Mouse (Mus musculus) adrenal gland, postnatal 36 days (tissue): ENCODE data around the gene 4833427G06Rik. TPM values are rescaled to one million over a fixed set of nuclear protein-coding genes. Genes with fewer than 3 reads are reported as not detected.

ENCODE experiments used
- DNase-seq, 2 experiments: peaks; one replicate each; pipeline ENCODE4 v3.0.0; 2021; ENCODE audit warnings: mixed read lengths in 1 of 2
- microRNA-seq: library from miRNA; unstranded; fragments of <30 nt; microRNA quantifications from one replicate; pipeline ENCODE4 v1.2.0, GENCODE M21; 2021
- total RNA-seq, 2 experiments: library from RNA; stranded (reverse); gene quantifications; 2 replicates each; pipeline ENCODE4 v1.2.3; 2021

Gene 4833427G06Rik
- total RNA-seq, 2 experiments from 2014 or later, result 0.49 TPM; not detected in 1

DNA sequence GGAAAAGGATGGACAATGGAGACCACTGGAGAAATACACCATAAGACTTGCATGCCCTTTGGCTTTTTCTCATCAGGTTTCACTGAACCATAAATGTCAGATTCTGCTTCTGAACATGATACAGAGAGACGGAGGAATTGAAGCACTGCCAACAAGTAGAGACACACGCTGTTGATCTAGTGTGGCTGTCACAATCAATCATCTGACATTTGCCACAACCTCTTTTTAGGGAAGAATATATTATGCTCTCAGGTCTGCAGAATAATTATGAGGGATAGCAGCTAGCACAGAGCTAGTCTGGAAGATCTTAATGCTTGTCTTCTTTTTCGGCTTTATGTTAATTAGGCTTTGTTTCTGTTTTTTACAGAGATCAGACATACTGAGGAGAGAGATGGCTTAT is 33.7 kb downstream of the 4833427G06Rik start:
- peak in 1 of 2 experiments; percentile 25 for DNase-seq

DNA sequence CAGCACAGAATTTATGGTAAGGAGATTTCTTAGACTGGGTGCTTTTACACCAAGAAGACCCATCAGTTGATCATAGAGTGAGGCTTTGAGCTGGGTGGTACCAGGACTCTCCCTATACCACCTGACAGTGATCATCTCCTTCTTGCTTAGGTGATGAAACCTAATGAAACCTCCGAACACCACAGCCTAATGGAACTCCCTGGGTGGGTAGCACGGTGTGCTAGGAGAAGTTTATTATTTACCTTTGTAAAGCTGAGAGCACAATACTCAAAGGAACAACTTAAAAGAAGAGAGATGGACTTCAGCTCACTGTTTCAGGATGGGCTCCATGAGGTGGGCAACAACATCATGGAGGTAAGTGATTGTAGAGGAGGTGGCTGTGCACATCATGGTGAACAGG is 41.3 kb downstream of the 4833427G06Rik start, which contains the start of gene Btg4:
TSS of gene Btg4 (plus strand) at position 301 of the 400 bp plus-strand sequence.
- no peak for DNase-seq

DNA sequence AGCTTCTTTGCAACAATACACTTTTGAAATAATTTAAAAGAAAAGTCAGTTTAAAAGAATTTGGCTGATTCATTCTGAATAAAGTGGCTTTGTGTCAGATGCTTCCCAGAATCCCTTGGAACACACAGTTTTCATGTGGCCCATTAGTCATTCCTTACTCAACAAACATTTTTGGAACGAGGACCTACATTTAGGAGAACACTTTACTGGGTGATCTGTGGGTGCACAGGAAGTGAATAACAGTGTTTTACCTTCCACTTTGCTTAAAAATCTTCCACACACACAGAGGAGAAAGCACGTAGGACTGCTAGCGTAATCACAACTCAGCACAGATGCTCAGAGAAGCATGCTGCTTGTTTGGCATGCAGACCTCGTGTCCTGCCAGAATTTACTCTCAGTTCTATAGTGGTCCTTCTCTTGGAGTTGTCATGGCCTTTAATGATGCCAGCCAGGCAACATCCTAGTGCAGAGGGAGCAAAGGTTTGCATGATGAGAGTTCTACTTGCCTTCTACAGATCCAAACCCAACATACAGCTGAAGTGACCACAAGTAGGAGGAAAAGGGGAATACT is 42.8 kb downstream of the 4833427G06Rik start:
- DNase-seq, result no peak

DNA sequence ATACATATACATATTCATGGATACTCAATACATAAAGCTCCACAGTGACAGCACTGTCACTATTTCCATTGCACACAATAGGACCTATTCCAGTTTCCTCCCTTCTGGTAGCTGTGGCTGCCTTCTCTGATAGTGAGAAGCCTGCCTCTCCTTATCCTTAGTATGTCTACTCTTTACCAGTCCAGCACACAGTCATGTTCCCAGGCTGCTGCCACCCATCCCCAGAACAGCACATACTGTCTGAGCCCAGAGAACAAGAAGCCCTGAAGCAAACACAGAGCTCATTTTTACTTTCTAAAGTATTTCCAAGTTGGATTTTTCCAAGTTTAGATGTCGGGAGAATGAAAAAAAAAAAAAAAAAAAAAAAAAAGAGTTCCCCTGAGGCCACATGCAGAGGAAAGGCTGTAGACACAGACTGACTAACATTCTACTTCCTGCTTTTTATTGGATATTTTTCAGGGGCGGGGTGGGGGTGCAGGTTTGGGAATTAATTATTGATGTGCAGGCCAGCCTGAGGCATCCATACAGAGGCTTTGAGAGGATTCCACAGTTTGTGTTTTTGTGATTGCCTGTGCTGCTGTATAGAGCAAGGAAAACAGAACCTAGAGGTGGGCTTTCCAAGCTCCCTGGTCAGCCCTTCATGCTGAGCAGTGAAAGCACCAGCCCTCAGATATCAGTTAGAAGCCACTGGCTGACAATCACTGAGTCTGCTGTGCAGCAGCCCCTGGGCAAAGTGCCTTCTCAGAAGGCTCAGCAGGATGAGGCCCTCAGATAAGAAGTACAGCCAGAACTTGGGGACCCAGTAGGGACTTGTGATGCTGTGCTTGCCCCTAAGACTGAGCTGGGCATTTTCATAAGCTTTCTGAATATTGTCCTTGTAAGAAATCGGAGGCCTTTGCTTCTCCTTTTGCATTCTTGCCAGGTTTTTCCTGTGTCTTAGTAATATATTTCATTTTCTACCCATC is 45.2 kb downstream of the 4833427G06Rik start:
- no peak for DNase-seq

DNA sequence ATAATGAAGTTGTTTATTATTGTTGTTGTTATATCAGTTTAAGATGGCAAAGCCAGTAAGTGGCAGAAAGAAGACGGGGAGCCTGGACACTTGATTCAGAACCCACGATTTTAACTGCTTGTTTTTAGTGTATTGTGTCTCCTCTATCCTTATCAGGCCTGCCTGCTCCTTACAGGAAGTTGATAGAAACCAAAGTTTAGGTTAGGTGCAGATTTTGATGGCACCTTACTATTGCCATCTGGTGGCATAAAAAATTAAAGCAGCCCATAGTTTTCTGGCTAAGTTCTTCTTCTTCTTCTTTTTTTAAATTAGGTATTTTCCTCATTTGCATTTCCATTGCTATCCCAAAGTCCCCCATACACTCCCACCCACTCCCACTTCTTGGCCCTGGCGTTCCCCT is 49.7 kb downstream of the 4833427G06Rik start:
- no peak for DNase-seq

DNA sequence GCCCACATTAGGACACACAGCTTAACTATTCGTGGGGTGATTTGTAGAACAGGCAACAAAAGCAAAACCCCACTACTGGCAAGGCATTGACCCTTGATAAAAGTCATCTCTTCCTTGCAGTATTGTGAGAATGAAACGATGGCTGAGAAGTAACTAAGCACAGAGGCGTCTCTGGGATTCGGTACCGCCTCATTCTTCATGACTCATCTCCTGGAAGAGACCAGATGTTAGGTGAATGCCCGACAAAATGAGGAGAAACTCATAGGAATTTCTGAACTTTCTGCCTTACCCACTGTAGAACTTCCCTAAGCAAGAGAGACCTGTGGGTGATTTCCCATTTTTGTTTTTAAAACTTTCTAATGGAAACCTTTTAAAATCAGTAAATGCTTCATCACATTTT is 59.7 kb downstream of the 4833427G06Rik start:
- DNase-seq, result no peak

DNA sequence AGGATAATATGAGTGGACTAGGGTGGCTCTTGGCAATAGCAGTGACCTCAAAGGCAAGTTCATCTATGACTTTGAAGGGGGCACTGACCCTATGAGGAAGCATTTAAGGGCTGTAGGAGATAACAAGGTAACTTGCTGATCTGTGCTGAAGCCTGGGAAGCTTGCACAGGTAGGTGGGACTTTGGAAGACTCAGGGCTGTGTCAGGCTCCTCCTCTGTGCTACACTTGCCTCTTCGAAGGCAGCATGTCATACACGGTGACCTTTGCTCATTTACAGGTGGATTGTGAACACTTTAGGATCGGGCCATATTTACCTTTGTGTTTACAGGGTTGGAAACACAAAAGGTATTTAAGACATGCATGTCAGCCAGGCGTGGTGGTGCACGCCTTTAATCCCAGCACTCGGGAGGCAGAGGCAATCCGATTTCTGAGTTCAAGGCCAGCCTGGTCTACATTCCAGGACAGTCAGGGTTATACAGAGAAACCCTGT is 60.3 kb downstream of the 4833427G06Rik start:
- DNase-seq, result no peak

DNA sequence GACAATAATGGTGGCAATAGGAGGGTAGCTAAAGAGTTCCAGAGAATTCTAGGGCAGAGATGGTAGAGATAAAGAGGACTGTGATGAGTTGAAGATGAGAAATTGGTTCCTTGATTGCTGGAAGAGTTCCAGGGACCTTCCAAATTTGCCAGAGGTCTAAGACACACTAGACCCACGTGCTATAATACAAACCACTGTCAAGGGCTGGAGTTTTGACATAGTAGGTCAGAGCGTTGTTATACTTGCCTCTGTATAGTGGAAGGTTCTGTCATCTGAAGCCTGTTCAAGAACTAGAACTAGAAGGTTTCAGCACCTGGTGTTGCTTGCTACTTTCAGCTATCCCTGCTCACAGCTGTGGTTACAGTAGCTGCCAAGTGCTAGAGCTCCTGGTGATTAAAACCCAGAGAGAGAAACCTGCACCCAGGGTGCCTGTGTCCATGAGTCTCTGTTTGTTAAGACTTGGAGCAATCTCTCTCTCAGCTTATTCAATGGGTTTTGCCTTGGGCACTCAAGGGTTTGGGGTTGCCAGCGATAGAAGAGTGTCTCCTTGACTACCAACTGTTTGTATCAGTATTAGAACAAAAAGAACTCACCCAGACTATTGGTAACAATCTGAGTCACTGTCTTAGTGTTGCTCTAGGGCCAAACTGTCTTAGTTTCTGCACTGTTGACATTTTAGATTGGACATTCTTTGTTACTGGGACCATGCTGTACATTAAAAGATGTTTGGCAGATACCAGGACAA is 68.9 kb downstream of the 4833427G06Rik start:
- no peak for DNase-seq

DNA sequence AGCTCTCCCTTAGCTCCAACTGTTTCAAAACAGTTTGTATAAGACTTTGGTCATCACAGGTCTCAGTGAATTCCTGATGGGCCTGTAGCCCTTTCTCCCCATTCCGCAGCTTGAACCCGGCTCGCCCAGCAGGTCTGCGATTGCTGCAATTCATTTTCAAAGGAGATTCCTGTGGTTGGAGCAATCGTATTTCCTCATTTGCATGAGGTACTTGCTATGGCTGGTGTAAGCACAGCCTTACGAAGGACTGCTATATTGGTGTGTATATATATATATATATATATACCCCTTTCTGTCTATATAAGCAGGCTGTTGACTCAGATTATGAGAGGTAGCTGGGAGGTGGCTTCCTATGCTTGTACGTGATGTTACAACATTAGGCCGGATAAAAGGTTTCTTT is 69.6 kb downstream of the 4833427G06Rik start:
- DNase-seq, result no peak

DNA sequence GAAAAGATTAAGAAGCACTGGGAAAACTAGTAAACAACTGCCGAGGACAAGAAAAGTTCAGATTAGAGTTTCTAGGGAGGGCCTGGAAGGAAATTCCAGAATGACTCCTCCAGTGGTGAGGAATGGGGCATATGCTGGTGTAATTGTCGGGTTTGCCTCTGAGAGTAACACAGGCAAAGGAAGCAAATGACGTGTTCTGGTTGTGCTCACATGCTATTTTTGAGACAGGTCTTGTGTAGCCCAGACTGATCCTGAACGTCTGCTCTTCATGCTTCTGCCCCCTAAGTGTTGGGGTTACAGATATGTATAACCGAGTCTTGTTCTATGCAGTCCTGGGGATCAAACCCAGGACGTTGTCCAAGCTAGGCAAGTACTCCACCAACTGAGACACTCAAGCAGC is 70.3 kb downstream of the 4833427G06Rik start:
- DNase-seq, result no peak

Small RNA genes lying within 50 kb of the gene (microRNA-seq; reads per million reads assigned to microRNA genes)
- gene Mir34b (86.3 reads per million, percentile 50 among the genes with 10 or more reads in this experiment), gene Mir34c (1,509 reads per million, percentile 82 among the genes with 10 or more reads in this experiment)

Other genes with a start within 250 kb of the 4833427G06Rik start
- gene Sik2, start 93.0 kb downstream of the 4833427G06Rik start, total RNA-seq, result 100 to 1,000 TPM in 1 of 2 experiments, 10 to 100 TPM in 1; 96.2 to 114 TPM
- gene Btg4, start 41.2 kb downstream of the 4833427G06Rik start, total RNA-seq, result not detected
- 1 to 10 TPM; 6.5 to 8.3 TPM for gene Layn, start 25.0 kb downstream of the 4833427G06Rik start, total RNA-seq
- not detected for gene Gm32742, start 63.4 kb upstream of the 4833427G06Rik start, total RNA-seq
- not detected for gene Pou2af1, start 111.6 kb upstream of the 4833427G06Rik start, total RNA-seq
- 1 to 10 TPM; 3.1 to 3.3 TPM for gene Colca2, start 176.5 kb upstream of the 4833427G06Rik start, total RNA-seq
- not detected for gene 1810046K07Rik, start 226.8 kb upstream of the 4833427G06Rik start, total RNA-seq